Mouse (Mus musculus) embryo, embryonic 10.5 days (tissue): ENCODE measurements around the gene Dok3.

Experiments used
- DNase-seq: peaks from one replicate; pipeline ENCODE4 v3.0.0-alpha.2; 2015; ENCODE audit warnings: low spot score

Dok3 gene

DNA sequence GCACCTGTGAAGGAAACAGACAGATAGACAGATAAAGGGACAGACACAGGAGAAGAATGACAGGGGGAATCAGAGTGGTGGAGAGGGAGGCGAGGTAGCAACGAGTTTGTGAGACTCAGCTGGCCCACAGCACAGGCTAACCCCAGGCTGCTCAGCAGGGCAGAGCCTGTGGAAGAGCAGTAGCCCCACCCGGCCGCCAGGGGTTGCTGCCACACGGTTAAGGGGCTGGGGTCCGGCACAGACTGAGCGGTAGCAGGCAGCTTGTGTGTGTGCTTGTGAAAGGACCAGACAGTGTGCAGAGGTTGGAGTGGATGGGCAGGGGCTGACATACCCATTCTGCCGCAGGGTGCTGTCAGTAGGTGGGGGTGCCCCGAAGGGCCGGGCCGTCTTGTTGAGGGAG, 21.2 kb downstream of the Dok3 start:
- no peak for DNase-seq

DNA sequence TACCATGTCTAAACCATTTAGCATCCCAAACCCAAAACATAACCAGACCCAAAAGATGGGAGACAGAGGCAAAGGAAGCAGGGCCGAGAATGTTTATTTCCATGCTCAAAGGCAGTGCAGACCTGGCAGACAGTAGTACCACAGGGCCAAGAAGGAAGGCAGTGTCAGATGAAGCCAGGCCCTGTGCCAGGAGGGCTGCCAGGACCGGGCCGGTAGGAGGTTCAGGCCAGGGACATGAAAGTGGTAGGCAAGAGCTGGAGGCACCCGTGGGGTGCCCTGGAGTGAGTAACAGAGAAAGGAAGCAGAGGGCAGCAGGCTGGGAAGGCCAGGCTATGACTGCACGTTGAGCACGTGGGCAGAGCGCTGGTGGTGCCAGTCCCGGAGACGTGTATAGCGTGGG, 22.4 kb downstream of the Dok3 start:
- DNase-seq: no peak

DNA sequence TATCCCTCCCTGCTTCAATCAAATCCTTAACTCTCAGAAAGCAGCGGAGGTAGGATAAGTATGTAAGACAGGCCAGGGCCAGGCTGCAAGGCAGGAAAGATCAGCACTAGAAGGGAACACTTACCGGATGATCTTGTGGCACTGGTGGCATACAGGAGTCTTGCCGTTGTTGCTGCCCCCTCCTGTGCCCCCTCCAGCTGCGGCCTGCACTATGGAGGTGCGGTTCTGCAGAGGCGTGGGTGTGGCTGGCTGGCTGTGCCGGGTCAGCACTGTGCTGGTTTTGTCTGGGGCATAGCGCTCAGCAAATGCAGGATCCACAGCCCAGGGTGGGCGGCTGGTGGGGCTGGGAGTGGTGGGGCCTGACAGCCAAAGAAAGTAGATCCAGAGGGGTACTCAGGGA, 23.3 kb downstream of the Dok3 start:
- DNase-seq: no peak

DNA sequence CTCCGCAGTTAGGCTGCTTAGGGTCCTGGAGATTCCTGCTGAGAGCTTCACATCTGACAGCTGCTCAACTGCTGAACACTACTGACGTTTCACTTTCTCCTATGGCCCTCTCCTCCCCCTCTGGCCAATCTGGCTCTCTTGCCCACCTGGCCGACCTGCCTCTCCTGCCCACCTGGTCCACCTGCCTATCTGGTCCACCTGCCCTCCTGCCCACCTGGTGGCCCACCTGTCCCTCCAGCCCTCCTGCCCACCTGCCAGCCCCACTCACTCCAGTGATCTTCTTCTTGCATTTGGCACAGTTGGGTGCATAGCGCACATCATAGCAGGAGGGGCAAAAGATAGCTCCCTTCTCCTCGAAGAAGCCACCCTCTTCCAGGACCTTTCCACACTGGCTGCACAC, 24.7 kb downstream of the Dok3 start:
- no peak for DNase-seq

DNA sequence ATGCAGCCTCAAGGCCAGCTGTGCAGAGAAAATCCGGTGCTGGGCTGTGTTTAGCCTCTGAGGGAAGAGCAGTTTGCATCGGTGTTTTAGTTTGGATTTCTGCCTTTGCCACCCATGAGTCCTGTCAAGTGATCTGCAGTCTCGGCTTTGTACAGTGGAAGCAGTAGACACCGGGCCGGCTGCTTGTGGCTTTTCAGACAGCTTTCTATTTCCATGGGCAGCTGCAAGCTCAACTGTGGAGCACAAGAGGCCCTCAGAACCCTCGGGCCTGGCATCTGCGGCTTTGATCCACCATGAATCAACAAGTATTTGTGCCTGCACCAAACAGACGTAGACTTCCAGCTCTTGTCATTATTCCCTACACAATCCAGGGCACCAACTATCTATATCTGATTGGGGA, 26.7 kb downstream of the Dok3 start:
- no peak for DNase-seq

DNA sequence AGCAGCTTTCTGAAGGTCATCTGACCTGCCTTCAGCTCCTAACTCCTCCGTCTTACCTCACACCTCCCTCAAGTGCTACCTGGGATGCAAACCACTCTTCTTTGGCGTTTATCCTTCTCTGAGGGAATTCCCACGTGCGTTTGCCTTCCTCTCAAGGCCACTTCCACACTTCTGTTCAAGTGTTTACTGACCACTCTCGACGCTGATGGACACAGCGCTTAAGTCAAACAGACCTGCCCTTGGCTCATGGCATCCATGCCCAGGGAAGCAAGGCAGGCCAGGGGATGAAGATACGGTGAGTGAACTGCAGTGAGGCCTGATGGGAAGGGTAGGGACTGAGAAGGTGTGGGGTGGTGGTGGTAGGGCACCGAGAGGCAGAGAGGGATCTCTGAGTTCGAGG, 28.5 kb downstream of the Dok3 start:
- DNase-seq: no peak

DNA sequence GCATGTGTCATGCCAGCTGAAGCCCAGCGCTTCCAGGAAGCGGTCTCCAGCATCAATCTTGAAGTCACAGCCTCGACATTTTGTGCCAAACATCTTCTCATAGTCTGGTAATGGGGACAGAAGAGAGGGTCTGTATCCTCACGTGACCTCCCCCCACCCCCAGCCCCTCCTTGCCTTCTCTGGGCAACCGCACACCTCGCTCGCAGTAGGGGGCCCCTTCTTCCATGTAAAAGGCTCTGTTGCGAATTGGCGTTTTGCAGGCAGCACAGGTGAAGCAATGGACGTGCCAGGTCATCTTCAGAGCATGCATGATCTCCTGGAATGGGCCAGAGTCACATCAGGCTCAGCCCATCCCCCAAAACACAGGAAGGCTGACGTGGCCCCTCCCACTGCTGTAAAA, 30.2 kb downstream of the Dok3 start:
- no peak for DNase-seq

DNA sequence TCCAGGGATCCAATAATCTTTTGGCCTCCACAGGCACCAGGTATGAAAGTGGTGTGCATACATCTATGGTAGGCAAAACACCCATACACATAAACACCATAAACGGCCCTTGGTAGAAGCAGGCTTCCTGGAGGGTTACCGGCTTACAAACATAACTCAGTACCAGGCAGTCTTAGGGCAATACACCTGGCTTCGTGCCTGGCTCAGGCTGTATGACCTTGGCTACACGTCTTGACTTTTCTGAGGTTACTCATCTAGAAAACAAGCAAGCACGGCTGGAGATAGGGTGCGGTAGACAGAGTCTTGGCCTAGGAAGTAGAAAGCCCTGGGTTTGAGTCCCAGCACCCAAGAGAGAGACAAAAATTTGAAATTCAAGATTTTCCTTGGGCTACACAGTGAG, 32.4 kb downstream of the Dok3 start:
- DNase-seq: no peak

DNA sequence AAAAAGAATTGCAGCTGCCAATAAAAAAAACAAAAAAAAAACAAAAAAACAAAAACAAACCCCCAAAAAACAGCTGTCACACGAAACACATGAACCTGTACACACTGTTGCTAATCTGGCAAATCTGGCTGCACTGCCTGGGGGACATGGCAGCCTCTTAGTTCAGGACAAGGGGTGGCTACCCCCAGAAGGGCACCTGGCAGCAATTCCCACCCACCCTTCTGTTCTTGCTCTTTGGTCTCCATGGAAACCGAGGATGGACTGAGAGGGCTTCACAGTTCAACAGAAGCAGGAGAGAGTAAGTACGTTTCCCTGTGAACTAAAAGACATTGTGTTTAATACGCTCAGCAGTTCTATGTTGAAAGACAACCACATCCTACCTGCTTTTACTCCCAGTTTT, 33.4 kb downstream of the Dok3 start:
- DNase-seq: no peak

DNA sequence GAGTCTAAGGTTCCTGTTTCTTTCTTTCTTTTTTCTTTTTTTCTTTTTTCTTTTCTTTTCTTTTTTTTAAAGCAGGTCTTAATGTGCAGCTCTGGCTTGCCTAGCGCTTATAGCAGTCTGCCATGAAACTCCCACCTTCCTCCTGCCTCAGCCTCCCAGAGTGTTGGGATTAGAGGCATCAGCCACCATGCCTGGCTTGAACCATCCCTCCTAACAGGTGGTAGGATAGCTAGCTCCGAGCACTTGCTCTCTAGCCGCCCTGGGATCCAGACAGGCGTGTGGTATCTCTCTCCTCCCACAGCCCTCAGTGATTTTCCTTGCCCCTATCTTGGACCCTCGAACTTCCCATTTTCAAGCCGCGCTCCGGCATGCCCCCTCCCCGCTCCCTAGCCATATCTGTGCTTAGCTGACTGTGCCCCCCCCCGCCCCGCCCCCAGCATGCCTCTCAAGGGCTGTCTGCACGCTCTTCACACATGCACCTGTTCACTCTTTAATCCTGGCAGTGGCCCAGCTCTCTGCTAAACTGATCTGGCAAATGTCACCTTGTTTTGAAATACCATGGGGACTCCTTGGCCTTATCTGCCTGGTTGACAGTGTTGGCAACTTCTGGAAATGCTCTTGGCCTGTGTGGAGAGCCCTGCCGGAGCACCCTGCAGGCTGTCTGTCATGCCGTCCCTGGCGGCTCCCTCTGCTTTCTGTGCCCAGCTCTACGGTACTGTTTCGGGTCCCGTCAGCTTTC, 34.0 kb downstream of the Dok3 start:
- DNase-seq: no peak

DNA sequence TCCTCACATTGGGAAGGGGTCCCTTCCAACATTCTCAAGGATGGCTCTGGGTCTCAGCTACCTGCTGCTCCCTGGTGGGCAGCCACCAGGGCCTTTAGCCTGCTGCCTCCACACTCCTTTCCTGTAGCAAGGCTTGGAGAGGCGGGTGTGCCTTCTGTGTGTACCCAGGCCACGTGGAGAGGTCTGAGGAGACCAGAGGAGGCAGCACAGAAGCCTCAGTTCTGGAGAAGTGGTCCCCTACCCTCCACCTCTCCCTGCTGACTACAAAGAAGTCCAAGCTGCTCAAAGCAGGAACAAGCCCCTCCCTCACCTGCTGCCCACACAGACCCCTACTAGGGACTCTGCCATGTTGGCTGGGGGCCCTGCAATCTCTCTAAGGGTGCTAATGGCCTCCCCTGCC, 34.8 kb downstream of the Dok3 start:
- no peak for DNase-seq

DNA sequence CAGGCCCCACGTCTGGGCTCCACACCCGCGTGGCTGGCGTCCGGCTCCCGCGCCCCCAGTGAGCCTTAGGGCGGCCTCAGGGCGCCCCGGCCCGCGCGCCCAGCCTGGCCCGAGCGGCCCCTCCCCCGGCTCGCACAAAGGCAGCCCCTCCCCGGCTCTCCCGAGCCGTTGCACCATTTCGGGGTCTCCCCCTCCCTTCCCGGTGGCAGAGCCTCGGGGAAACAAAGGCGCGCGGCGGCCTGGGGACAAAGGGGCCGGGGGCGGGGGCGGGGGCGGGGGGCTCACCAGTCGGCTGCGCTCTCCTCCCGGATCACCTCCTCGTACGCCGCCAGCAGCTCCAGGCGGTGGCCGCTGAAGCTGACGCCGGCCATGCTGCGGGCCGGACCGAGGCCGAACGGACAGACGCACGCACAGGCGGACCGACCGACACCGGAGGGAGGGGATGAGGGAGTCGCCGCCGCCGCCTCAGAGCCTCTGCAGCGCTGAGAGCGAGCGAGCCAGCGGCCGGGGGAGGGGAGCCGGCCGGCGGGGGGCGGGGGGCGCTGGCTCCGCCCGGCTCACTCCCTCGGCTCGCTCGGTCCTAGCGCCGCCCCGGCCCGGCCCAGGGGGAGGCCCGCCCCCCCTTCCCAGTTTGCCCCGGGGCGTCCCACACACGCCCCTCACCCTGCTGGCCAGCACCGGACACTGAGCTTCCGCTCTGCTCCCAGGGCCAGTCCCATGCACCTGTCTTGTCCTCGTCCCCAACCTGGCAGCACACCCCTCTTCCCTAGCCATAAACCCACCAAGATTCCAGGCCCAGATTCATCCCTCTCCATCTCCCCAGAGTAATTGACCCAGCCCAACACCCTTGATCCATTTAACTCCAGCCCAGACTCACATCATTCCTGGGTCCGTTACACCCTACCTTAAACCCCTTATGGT, 41.3 kb downstream of the Dok3 start, which contains the start of gene Dbn1:
TSS of gene Dbn1 (minus strand) at position 534 of the 921 bp plus-strand sequence.
- peak; percentile 84 for DNase-seq

DNA sequence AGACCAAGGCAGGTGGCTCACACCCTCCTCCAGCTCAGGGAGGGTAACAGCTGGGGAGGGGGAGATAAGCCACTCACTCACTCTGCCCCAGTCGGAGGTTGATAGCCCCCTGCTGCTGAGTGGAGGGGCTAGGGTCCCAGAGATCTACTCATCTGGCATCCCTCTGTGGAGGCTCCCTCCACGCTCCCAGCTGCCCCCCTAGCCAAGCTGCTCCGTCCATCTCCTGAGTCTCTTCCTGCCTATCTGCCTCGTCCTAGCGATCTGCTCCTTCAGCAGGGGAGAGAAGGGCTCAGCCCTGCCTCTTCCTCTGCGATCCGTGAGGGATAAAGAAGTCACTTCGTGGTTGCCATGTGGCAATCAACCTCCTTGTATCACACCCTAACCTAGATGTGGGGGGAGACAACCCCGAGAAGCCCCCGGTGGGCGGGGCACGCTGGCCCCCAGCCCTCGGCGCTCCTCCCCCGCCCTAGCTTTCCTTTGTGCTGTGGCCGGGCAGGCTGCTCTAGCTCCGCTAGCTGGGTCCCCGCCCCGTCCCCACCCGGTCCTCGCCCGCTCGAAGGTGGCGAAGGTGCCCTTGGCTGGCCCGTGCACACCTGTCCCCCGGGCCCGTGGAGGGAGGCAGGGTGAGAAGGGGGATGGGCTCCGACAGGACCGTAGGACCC, 42.0 kb downstream of the Dok3 start:
- peak; percentile 70 for DNase-seq

DNA sequence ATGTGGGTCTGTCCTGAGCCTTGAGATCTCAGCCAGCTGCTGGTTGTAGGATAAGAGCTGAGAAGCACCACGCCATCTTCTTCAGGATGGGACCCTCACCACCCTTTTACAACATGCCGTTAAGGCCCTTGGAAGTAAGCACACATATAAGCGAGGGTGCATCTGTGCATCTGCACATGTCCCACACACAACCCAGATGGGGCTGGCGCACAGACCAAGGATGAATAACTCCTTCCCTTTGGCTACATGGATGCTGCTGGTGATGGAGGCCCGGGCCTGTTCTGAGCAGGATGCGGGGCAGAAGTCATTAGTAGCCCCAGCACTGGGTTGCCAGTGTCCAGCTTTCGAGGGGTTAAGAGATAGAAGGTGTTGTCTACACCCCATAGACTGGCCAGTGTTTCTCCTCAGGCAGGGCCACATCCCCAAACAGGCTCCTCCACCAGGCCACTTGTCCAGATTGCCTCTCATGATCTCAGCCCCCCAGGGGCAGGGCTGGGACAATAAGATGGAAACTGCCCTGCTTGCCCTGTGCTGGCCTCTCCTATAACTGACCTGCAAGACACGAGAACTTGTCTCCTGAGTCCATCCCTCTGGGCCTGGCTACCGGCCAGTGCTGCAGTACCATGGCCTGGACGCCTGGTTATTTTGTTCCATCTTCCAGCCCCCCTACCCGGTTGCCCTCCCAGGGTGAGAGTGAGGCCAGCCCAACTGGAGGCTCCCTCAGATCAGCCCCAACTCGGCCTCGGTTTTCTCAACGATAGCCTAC, 42.9 kb downstream of the Dok3 start:
- no peak for DNase-seq

DNA sequence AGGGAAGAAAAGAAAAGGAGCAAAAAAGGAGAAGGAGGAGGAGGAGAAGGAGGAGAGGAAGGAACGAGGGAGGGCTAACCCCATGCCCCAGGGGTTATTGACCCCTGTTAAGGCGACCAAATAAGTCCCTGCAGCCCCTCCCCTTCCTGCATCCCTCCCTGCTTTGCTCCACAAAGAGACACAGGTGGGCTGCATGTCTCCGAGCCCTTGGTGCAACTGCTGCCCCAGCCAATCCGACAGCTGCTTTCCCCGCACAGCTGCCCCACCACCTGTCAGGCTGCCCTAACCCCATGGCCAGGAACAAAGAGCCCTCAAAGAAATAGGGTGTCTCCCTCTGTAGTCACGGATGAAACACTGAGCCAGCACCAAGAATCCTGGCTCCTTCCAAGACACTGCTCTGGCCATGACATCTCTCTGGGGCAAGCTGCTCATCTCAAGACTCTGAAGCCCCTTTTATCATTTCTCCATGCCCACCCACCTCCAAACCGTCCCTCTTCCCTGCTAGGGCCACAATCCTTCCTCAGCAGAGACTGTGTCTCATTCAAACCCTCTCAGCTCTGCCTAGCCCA, 44.5 kb downstream of the Dok3 start:
- DNase-seq: no peak

DNA sequence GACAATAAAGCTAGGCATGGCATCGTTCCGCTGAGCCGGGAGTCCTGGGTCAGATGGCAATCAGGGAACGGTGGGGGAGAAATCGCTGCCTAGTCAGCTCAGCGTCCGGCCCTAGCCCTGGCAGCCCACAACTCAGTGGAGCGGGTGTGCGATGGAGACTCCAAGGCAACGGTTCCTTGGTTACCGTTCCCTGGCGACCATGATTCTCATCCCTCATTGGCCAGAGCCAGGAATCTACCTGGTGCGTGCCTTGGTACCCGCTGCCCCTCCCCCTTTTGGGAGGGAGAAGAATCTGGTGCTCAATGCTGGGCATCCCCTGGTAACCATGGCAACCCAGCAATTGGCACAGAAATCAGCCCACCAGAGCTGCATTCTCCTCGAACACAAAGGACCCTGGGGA, 45.5 kb downstream of the Dok3 start:
- DNase-seq: peak; percentile 76

DNA sequence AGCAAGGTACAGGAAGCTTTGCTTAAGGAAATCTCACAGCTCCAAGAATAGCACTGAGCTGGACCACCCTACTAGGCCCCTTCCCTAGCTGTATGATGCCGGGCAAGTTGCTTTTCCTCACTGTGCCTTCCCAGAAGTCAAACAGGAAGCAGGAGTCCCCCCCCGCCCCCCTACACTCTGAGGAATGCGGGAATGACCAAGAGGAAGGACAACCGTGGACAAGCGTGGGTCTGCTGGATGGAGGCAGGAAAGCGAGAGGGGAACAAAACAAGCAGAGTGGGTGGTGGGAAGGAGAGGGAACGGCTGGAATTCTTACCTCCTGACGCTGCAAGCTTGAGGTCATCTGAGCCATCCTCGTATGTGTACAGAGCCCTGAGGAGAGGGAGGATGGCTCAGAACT, 46.0 kb downstream of the Dok3 start:
- DNase-seq: no peak

DNA sequence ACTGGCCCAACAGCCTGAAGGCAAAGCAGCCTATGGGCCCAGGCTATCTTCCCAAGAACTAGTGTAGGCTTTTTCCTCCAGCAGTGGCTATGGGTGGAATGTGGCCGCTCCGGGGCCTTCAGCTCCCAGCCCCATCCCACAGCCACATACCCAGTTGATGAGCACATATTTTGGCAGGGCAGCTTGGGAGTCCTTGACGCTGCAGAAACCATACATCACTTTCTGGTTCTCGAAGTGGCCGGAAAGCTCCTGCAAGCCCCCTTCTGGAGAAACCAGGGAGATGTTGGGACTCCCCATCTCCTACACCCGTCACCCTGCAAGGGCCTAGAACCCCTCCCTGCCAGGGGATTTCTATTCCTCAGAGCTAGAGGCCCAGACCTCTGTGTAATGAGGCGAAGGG, 46.6 kb downstream of the Dok3 start:
- DNase-seq: no peak

DNA sequence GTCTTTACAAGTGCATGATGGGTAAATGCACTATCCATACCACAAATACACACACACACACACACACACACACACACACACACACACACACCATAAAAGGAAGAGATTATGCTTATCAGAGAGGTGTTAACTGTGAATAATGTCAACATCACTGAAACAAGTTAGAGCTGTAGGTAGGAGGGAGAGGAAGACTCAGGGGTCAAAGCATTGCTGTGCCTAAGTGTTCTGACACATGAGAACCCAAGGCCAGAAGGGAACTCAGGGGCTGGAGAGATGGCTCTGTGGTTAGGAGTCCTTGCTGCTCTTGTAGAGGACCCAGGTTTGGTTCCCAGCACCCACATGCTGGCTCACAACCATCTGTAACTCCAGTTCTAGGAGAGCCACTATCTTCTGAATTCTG, 49.2 kb downstream of the Dok3 start:
- DNase-seq: no peak

DNA sequence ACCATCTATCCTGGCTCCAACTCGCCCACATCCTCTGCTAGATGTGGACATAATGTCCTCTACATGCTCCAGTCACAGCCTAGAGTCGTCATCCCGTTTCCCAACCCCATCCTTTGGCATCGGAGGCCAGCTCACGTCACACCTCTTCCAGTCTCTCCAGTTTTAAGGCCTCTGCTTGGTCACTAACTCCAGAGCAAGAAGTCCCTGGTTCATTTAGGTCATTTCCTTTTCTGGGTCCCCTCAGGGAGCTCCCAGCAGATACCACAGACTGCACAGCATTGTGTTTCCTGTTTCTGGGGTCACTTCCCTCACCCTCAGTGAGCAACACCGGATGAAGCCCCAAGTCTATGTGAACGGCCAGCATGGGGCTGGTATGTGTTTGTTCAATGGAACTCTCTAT, 50.1 kb downstream of the Dok3 start:
- no peak for DNase-seq

DNA sequence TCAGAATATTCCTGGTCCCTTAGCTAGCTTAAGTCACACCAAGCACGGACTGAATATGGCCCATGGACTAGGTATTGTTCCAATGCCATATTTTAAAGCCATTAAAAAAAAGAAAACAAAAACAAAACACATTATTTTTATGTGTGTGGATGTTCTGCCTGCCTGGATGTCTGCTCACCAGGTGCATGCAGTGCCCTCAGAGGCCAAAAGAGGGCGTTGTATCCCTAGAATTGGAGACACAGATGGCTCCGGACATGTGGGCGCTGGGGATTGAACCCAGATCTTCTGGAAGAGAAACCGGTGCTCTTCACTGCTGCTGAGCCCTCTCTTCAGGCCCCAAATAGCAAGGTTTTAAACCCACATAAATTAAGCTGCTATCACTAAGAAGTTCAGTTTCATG, 51.1 kb downstream of the Dok3 start:
- DNase-seq: peak; percentile 61

DNA sequence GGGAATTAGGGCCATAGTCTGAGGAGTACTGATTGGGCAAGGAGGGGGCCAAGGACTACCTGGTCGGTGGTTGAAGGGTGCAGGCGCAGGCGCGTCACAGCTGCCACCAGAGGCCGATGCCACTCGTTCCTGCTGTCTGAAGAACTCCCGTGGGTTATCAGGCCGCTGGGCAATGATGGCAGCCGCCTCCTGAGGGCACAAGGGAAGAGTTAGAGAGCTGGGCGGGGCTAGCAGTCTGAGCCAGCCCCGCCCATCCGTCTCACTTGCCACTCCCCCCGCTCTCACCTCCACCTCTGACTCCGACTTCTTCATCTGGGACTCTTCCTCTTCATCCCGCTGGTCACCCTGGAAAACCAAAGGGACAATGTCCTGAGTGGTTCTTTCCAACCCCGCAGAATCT, 51.6 kb downstream of the Dok3 start:
- no peak for DNase-seq
